Mouse (Mus musculus) left cerebral cortex, adult 11 months (tissue): ENCODE results near the gene M6pr.
"Not testable (repeated sequence)": the region's sequence is repeated elsewhere in the genome, so short reads cannot be mapped to it uniquely, and the experiment has no call there.

Experiments used
- DNase-seq: peaks from one replicate; pipeline ENCODE4 v3.0.0; 2022; ENCODE audit warnings: low spot score

The M6pr gene

DNA sequence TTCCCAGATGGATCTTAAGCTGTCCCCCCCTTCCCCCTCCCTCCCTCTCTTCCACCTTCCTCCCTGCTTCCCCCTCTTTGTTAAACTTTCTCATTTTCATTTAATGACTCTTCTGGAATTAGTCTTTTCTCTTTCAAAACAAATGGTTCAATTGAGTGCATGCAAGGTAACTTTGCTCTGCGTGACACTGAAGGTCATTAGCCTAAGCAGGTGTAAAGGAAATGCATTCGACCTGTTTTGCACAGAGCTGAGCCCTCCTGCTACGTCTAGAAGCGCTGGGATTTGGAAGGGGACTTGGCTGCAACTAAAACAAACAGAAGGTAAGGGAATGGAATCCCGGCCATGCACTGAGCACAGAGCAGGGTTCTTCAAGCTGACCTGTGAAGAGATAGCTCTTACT lies 33.6 kb downstream of the M6pr start:
- DNase-seq, result no peak

DNA sequence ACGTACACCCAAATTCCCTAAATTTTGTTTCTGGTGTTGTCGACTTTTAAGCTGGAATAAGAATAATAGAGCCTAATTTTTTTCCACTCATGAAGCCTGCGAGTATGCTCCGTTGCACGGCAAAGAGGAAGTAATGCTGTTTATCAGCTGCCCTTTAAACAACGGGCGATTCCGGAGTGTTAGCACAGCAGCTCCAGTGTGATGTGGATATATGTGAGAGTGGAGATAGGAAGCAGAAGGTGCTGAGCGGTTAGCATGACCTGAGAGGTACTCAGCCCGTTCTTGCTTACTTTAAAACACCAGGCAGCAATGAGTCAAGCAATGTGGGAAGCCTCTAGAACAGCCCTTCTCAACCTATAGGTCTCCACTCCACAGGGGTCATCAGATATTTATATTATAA lies 35.2 kb downstream of the M6pr start:
- no peak for DNase-seq

DNA sequence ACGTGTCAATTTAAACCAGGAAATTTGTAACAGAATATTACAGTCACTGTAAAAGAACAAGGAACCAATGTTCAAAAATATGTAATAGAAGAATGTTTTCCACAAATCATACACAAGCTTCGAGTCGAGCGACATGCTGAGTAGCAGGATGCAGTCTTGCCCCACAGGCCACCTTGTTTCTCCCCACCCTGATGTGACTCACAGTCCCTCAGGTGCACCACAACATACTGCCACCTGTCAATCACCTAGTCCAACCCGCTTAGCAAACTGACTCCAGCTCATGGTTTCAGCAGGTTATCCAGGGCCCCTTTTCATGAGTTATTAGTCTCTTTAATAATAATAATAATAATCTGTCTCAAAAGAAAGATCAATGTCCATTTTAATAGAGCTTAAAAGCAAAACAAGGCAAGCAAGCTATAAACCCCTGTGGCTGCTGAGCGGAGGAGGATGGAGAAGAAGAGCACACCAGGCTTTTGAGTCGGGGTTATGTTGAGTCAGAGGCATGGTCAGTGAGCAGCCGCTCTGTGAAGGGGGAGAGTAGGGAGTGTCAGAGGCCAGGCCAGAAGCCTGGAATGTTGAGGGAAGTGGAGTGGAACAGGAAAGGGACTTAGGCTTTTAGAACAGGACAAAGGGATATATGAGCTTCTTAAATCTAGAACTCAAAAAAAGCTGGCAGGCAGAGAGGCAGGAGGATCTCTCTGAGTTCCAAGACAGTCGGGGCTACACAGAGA lies 36.0 kb downstream of the M6pr start:
- DNase-seq, result no peak

DNA sequence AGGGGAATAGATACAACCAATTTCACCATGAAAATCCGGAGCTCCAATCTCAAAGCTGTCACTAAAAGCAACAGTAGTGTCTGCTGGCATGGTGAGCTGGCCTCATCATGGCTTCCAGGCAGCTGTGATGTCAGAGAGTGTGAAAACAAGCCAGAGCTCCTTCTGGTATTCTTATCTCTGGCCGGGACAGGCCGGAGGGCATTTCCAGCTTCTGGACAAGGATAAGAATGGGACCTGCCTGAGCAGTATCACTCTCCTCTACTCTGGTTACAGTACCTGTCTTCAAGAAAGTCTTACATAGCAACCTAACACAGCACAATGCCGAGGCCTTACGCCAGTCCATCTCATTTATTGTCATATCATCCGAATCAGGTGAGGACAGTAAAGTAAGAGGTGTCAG lies 37.2 kb downstream of the M6pr start:
- DNase-seq, result no peak

DNA sequence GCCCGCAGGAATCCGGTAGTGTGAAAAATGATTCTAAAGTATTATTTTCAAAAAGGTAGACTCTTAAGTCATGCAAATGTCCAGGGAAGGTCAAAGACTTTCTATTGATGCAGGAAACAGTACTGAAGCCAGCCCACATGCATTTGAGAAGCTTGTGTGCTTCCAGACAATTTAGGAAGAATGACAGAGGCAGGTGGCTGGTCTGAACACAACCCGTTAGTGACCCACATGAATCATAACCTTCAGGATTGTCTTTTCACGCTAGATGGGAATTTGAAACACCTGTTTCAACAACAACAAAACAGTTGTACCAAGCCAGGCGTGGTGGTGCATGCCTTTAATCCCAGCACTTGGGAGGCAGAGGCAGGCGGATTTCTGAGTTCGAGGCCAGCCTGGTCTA lies 37.9 kb downstream of the M6pr start:
- no peak for DNase-seq

DNA sequence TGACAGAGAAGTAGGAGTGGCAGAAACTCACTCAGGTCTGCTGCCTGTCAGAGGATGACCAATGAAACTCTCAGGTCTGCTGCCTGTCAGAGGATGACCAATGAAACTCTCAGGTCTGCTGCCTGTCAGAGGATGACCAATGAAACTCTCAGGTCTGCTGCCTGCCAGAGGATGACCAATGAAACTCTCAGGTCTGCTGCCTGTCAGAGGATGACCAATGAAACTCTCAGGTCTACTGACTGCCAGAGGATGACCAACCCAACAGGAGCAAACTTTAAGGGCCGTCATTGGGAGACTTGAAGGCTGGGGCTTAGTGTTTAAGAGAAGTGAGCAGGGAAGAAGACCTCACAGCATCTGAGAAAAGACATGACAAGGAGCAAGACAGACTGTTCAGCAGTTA lies 38.8 kb downstream of the M6pr start:
- not testable (repeated sequence) for DNase-seq

DNA sequence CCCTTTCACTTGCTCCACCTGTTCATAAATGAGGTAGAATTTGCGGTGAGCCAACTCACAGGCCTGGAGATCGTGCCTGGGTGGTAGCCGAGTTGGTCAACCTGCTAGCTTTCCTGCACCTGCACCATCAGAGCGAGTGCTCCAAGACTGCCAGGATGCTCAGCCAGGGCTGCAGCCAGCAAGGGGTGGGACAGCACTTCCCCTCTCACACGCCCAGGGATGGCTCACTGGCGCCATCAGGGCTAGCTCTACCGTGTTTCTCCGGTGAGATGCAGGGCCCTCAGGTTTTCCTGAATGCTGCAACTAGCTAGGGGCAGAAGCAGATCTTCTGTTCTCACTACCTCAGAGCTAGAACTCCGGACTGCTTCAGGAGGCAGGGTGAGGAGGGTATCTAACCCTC lies 47.4 kb downstream of the M6pr start:
- no peak for DNase-seq

DNA sequence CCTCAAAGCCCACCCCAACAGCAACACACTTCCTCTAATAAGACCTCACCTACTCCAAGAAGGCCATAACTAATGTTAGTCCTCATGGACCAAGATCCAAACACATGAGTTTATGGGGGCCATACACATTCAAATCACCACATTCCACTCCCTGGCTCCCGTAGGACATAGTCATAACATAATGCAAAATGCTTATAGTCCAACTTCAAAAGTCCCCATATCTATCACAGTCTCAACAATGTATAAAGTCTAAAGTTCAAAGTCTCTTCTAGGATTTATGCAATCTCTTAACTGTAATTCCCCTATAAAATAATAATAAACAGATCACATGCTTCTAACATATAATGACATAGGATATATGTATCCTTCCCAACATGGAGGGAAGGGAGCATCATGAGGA lies 48.6 kb downstream of the M6pr start:
- DNase-seq, result no peak

DNA sequence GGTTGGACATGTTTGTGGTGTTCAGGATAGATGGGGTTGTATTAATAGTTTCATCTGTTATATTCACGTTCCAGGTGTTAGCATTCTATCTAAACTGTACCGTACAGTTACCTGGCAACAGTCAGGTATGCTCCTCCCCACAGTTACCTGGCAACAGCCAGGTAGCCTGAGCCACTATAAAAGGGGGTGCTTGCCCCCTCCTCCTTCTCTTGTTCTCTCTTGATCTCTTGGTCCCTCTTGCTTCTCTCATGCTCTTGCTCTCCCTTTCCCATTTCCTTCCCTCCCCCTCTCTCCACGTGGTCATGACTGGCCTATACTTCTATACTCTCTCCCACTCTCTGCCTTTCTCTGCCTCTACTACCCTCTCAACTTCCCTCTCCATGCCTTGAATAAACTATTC lies 57.2 kb downstream of the M6pr start:
- no peak for DNase-seq

DNA sequence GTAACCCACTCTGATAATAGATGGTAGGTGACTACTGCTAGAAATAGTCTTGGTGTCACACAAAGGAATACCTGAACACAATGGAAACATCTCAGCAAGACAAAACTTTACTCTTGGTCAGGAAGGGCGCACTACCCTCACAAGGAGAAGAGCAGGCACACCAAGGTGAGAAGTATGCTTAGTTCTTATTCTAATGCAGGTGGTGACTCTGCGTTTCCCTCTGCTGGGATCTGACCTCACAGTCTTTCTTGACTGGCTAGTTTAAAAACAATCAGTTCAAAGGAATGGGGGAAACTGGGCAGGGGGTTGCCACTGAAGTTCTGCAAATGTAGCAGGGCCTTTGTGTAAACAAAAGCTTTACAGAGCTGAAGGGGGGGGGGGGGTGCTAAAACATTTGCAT lies 57.8 kb downstream of the M6pr start:
- DNase-seq, result no peak

DNA sequence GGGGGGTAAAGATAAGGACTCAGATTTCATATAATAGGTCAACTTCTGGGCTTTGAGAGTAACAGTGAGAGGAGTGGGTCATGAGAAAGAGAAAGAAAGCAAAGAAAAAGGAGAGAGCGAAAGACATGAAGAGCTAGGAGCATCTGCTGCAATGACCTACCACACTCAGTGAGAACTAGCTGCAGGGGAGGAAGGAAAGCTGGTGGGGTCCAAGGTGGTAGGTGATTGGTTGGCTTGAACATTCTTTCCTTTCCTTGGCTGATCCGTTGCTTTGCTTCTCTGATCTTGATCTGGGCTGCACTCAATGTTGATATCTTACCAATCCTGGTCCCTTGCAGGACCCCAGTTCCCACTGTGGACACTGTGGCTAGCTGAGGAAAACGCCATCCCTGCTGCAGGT lies 58.5 kb downstream of the M6pr start:
- DNase-seq, result no peak
